Mouse (Mus musculus) cerebellum, adult 2 months (tissue): ENCODE data around the gene Smco3.

ENCODE experiments used
- CTCF ChIP-seq: fragments of 200-500 bp; IDR thresholded peaks from 2 replicates; pipeline ENCODE4 v1.5.1; 2011; ENCODE audit warnings: low read depth, mild to moderate bottlenecking, control low read depth, low read length, moderate library complexity, borderline replicate concordance; ENCODE audit not compliant: insufficient read depth
- POLR2A ChIP-seq: fragments of 200-500 bp; IDR thresholded peaks from 2 replicates; pipeline ENCODE4 v1.6.1; 2011; ENCODE audit warnings: low read length, control low read depth, borderline replicate concordance; ENCODE audit not compliant: insufficient read depth

GRCm38 (mm10) chr6:136801274-136801673, 34.0 kb downstream of the Smco3 start:
- no peak for TF ChIP-seq CTCF
- no peak for TF ChIP-seq POLR2A
